Mouse (Mus musculus) olfactory bulb, adult 2 months (tissue): ENCODE results near the gene Dock4.

Experiments
- CTCF ChIP-seq: fragments of 200-500 bp; IDR thresholded peaks from 2 replicates; pipeline ENCODE4 v1.5.1; 2012; ENCODE audit warnings: low read depth, mild to moderate bottlenecking, low read length, moderate library complexity; ENCODE audit not compliant: insufficient read depth
- POLR2A ChIP-seq: fragments of 200-500 bp; IDR thresholded peaks from 2 replicates; pipeline ENCODE4 v1.6.1; 2012; ENCODE audit warnings: mild to moderate bottlenecking, low read depth, low read length, moderate library complexity; ENCODE audit not compliant: insufficient read depth

DNA sequence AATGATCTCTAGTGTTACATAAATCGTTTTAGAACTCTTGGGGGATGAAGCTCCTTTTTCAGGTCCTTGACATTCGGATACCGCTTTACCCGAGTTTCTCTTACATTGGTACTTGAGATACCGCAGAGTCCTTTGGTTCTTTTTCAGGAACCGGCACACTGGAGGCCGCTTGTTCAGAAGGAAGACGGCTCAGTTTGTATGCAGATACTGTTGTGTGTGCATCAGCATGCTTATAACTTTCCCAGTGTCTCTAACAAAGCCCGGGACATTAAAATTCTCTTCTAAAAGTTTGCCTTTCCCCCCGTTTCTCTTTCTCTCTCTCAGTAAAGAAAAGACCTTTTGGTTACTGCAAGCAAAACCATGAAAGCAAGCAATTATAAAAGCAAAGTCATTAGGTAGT lies 45.9 kb upstream of the Dock4 start:
- TF ChIP-seq CTCF (no peak), POLR2A (no peak)
